Mouse (Mus musculus): ENCODE measurements around the gene 4931422A03Rik.
"Not testable (repeated sequence)": the region's sequence is repeated elsewhere in the genome, so short reads cannot be mapped to it uniquely, and the experiment has no call there.

The 4931422A03Rik gene

GRCm38 (mm10) chr2:104028139-104028723 is at the start of gene 4931422A03Rik:
4931422A03Rik (minus strand) TSS chr2:104028361.
- peak in 1 of 2 experiments; percentile 24 for DNase-seq (ENCODE audit: low spot score in 2 of 2)

GRCm38 (mm10) chr2:104069704-104070185 is 41.6 kb upstream of the 4931422A03Rik start, which contains the start of gene Cd59b:
Cd59b (plus strand) TSS chr2:104069849.
- DNase-seq (ENCODE audit: low spot score in 2 of 2) = peak in 1 of 2 experiments; percentile 14

DNA sequence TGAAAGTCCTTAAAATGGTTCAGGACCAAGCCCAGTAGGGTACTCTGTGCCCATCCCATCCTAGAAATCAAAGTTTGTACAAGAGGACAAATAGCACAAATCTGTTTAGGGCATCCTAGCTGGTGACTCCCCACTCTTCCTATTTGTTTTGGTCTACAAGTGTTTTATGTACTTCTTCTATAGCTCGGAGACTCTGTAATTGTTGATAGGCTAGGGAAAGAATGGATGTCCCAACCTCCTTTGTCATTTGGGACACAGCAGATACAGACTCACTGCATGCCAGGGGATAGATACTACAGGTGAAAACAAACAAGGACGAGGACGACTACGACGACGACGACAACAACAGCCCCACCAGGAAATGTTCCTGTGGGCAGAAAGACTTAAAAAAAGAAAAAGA is 40.3 kb upstream of the 4931422A03Rik start, which contains the start of gene Gm10799:
Gene Gm10799 (minus strand): TSS at position 101 of the 400 bp plus-strand sequence.
- DNase-seq (ENCODE audit: low spot score in 2 of 2) = not testable (repeated sequence)

DNA sequence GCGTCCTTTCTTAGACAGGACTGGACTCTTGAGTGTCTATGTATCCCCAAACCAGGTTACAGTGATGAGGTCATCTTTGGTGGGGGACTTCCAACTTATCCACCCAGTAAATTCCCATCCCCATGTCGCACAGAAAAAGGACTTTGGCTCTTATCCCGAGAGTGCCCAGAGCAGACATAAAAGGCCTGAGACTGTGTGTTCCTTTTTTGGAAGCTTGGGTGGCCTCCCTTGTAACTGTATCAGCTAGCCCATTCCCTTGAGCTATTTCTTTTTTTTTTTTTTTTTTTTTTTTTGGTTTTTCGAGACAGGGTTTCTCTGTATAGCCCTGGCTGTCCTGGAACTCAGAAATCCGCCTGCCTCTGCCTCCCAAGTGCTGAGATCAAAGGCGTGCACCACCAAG is 37.4 kb upstream of the 4931422A03Rik start, which contains the start of gene Gm10912:
Gene Gm10912 (plus strand): TSS at position 301 of the 400 bp plus-strand sequence.
- not testable (repeated sequence) for DNase-seq (ENCODE audit: low spot score in 2 of 2)

- DNase-seq (ENCODE audit: low spot score in 2 of 2) = no peak
Observed at GRCm38 (mm10) chr2:104064152-104064551, 36.0 kb upstream of the 4931422A03Rik start.

- DNase-seq (ENCODE audit: low spot score in 2 of 2) = no peak
Observed at GRCm38 (mm10) chr2:104062665-104063064, 34.5 kb upstream of the 4931422A03Rik start.

DNA sequence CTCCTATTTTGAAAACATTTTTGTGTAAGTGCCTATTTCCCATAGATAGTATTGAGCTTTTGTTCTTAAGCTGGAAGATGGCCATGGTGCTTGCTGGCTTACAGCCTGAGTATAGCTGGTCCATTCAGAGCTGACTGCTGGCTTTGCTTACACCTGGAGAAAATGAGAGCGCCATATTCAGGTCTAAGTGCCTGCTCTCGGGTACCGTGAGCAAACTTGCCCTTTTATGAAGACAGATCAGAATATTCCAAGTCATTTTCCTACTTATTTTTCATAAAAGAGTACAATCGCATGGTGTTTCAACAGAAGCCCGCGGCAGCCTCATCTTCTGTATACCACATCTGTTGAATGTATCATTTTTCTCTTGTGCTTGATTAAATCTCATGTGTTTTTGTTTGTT is 32.8 kb upstream of the 4931422A03Rik start:
- no peak for DNase-seq (ENCODE audit: low spot score in 2 of 2)

DNA sequence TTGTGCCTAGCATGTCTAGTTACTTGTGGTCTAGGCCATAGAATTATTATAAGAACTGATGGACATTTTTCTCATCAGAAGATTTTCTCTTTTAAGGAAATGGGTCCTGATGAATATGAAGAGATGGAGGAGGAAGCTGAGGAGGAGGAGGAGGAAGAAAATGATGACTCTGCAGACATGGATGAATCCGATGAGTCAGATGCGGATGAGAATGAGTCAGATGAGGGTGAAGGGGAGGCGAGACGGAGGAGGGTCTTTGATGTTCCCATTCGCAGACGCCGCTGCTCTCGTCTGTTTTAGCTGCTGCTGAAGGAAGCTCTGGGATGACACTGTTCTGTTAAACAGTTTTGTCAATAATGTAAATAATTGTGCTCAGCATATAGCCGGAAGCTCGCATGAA is 31.6 kb upstream of the 4931422A03Rik start:
- DNase-seq (ENCODE audit: low spot score in 2 of 2) = no peak

DNA sequence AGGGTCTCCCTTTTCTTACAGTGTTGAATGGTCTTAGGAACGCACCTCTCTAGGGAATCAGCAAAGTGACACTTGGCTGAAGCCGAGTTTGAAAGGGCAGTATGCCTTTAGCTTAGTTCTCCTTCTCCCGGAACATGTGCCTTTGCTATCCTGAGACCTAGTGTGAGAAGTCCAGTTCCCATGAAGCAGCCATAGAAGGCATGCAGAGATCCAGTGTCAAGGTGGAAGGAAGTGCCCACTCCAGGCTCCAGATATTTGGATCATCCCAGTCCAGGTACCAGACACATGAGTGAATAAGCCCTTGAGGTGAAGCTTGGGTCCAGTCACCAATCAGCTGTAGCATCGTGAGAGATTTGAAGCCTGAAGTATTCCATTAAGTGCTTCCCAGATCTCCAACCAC is 30.8 kb upstream of the 4931422A03Rik start:
- no peak for DNase-seq (ENCODE audit: low spot score in 2 of 2)

GRCm38 (mm10) chr2:104058381-104058780 is 30.2 kb upstream of the 4931422A03Rik start:
- no peak for DNase-seq (ENCODE audit: low spot score in 2 of 2)

GRCm38 (mm10) chr2:104044479-104045080 is 16.4 kb upstream of the 4931422A03Rik start:
- DNase-seq (ENCODE audit: low spot score in 2 of 2) = no peak

- no peak for DNase-seq (ENCODE audit: low spot score in 2 of 2)
Observed at GRCm38 (mm10) chr2:104043624-104044478, 15.7 kb upstream of the 4931422A03Rik start.

- no peak for DNase-seq (ENCODE audit: low spot score in 2 of 2)
Observed at GRCm38 (mm10) chr2:104042766-104043165, 14.6 kb upstream of the 4931422A03Rik start.

DNA sequence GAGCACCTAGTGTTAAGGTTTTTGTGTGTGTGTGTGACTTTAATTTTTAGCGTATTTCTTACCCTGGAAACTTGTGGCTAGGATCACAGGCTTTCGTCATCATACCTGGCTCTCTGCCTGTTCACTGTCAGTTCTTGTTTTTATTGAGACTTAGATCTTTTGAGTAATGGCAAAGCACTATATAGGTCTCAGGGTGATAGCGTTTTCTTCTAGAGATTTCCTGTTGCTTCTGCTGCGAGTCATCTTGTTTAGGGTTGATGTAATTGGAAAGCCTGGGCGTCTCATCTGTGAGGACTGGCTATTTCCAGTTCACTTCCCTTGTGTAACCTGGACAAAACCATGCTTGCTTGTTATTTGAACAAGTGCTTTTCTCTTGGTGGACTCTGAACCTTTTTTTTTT is 13.5 kb upstream of the 4931422A03Rik start:
- no peak for DNase-seq (ENCODE audit: low spot score in 2 of 2)

DNA sequence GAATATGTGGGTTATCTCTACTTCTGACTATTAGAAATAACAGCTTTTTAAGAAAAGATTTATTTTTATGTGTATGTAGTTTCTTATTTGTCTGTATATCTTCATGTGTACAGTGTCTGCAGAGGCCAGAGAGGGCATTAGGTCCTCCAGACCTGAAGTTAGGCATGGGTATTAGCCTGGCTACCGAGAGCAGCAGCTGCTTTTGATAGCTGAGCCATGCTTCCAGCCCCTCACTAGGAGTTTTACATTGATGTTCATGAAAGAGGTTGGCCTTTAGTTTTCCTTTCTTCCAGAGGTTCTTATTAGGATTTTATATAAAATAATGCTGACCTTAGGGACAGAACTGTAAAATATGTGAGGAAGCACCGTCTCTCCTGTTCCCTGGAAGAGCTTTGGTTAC is 10.1 kb upstream of the 4931422A03Rik start:
- DNase-seq (ENCODE audit: low spot score in 2 of 2) = no peak

DNA sequence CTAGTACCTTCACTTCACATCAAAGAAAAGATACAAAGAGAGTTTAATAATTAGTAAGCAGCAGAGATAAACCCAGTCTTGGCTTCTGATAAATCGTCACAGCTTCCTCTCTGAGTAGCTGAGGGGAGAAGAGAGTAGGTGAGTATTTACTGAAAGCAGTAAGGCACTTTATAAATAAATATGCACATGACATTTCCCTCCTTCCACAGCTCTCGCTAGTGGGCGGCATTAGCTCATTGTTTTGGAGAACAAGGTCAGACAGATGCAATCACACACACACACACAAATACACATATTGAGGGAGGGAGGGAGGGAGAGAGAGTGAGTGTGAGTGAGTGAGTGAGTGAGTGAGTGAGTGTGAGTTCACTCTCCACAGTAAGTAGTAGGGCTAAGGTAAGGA is 8.2 kb upstream of the 4931422A03Rik start:
- no peak for DNase-seq (ENCODE audit: low spot score in 2 of 2)

DNA sequence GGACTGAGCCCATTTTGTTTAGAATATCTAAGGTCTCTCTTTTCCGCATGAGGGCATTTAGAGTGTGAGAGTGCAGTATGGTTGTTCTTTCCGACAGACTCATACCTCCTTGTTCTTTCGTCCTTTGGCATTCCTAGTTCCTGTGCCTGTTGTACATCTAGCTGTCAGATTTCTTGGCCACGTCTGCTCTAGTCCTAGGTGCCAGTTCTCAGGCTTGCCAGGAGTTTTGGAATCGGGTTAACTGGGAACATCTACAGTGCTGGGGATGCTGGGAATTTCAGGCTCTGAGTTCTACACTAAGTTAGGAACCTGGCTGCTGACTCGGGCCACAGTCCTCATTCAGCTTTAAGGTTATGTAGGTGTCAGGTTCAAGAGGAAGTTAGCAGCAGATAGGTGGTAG is 7.4 kb upstream of the 4931422A03Rik start:
- DNase-seq (ENCODE audit: low spot score in 2 of 2) = no peak

DNA sequence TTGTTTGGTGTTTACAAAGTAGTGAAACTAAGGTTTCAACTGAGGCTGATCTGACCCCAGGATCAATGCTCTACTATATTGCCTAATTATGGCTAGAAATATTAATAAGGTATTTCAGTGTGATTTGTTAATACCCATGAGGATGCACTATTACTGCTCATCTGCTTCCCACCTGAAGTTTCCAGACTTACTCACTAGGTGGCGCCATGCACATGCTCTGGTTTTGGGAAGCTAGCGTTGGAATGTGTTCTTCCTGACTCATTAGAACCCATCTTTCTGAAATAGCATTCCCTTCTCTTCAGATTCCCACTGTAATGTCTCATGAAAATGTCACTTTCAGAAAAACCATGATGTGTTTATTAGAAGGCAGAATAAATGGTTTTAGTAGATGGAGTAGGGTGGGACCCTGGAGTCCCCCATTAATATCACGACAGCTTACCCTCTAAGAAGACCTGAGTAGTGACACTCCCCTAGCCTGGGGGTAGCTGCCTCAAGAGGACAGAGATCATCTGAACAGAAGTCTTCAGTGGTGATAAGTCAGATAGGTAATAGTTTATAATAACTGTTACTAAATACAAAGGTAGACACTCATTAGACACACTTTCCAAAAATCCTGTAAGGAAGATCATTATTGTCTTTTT is 6.8 kb upstream of the 4931422A03Rik start:
- peak in 1 of 2 experiments; percentile 40 for DNase-seq (ENCODE audit: low spot score in 2 of 2)

DNA sequence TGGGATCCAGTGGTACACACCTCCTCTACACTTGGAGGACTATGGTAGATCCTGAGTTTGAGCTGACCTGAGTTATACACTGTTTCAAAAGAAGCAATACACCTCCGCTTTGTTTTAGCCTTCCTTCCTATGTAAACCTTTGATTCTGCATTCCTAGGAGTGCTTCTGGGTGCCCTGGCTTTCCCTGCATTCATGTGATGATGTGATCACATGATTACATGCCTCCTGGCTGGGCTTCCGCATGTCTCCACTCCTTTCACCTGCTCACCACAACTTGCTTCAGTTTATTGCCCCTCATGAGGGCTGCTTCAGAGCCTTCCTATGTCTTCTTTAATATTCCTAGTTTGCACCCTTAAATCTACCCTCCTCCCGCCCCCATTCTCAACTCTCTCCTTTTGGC is 3.9 kb upstream of the 4931422A03Rik start:
- no peak for DNase-seq (ENCODE audit: low spot score in 2 of 2)

- DNase-seq (ENCODE audit: low spot score in 2 of 2) = no peak
Observed at GRCm38 (mm10) chr2:104030381-104030780, 2.2 kb upstream of the 4931422A03Rik start.

DNA sequence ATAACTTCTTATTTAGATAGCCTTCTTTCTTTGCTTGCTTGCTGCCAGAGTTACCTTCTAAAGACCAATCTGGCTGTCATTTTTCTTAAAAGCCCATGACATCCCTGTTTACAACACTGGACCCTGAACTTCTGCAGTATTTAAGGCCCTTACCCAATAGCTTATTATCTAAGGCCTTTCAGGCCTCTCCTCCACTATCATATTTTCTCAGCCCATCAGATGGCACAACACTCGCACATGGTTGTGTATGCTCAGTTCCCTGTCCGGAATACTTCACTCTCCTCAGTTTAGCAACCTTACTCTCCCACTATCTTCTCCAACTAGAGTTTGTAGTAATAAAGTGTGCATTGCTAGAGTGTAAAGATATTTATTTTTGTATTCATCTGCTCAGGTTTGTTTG is 913 bp upstream of the 4931422A03Rik start:
- DNase-seq (ENCODE audit: low spot score in 2 of 2) = no peak

All from thymus, postnatal 10 days (tissue).